Mouse (Mus musculus) adrenal gland, adult 8-10 months (tissue): Measurements from ENCODE around the gene Vmn1r206. TPM values are rescaled to one million over a fixed set of nuclear protein-coding genes. Genes with fewer than 3 reads are reported as not detected.
"Not testable (repeated sequence)": the region's sequence is repeated elsewhere in the genome, so short reads cannot be mapped to it uniquely, and the experiment has no call there.

Source experiments
- DNase-seq: peaks from one replicate; pipeline ENCODE4 v3.0.0; 2022
- total RNA-seq, 4 experiments: library from RNA; stranded (reverse); gene quantifications; 2 replicates each; pipeline ENCODE4 v1.2.4; 2022

The Vmn1r206 gene
- total RNA-seq, result not detected

DNA sequence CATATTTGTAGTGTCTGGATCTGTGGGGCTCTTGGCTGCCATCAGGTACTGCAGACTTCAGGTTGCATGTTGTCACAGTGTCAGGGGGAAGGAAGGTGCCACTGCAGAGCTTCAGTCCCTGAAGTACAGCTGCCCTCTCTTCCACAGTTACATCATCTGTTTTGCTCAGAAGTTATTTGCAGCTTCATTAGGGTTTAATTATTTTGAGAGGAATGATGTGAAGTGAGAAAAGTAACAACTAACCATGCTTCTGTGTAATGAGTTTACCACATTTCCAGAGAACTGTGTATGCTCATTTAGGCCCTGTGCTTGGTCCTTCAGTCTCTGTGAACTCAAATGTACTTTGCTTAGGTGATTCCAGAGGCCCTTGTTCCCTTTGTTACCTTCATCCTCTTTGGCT is at the start of gene Vmn1r206:
TSS of gene Vmn1r206 (minus strand) at position 101 of the 400 bp plus-strand sequence.
- not testable (repeated sequence) for DNase-seq

- DNase-seq, result no peak
Measured at GRCm38 (mm10) chr13:22592900-22593299, 31.2 kb downstream of the Vmn1r206 start, which contains the start of gene Vmn1r205. Gene Vmn1r205, minus strand, starts transcription at chr13:22593000.

DNA sequence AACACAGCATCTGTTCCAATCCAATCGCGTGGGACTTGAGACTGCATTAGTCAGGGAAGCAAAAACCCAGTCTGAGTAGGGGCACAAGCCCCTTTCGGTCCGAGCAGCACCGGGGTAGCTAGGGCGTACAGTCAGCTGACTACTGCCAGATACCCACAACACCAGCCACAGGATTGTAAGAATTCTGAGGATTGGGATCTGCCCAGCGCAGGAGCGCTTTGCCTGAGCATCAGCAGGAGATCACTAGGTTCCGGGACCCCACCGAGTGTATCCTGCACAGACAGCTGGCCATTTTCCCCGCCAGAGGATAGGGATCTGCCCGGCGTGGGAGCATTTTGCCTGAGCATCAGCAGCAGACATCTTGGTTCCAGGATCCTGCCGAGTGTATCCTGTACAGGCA is 40.7 kb downstream of the Vmn1r206 start:
- not testable (repeated sequence) for DNase-seq

- DNase-seq, result not testable (repeated sequence)
Measured at GRCm38 (mm10) chr13:22574911-22575310, 49.1 kb downstream of the Vmn1r206 start.

Other genes with a start within 250 kb of the Vmn1r206 start
- gene Vmn1r199, start 244.4 kb downstream of the Vmn1r206 start, total RNA-seq, result not detected
- not detected for gene Vmn1r200, start 233.9 kb downstream of the Vmn1r206 start, total RNA-seq
- gene Vmn1r201, start 152.3 kb downstream of the Vmn1r206 start, total RNA-seq, result not detected
- gene Vmn1r202, start 118.9 kb downstream of the Vmn1r206 start, total RNA-seq, result under 1 TPM in 1 of 4 experiments, not detected in 3; 0.06 TPM
- not detected for gene Vmn1r203, start 106.1 kb downstream of the Vmn1r206 start, total RNA-seq
- gene Vmn1r204, start 71.1 kb downstream of the Vmn1r206 start, total RNA-seq, result not detected
- gene Vmn1r205, start 31.3 kb downstream of the Vmn1r206 start, total RNA-seq, result not detected
- gene Vmn1r207-ps, start 105.4 kb upstream of the Vmn1r206 start, total RNA-seq, result not detected
- not detected for gene Vmn1r208, start 153.1 kb upstream of the Vmn1r206 start, total RNA-seq
- gene Vmn1r209, start 185.4 kb upstream of the Vmn1r206 start, total RNA-seq, result under 1 TPM in 1 of 4 experiments, not detected in 3; 0.06 TPM
- not detected for gene Vmn1r210, start 207.1 kb upstream of the Vmn1r206 start, total RNA-seq
- gene Vmn1r211, start 233.3 kb upstream of the Vmn1r206 start, total RNA-seq, result not detected